Mouse (Mus musculus): ENCODE results near the gene Olfr272.
A peak's percentile ranks its signal among the peaks of the same experiment; 100 is the strongest.

Gene Olfr272

GRCm38 (mm10) chr4:52919078-52919477 is at the start of gene Olfr272:
Olfr272 (minus strand) TSS chr4:52919178.
- DNase-seq: no peak

GRCm38 (mm10) chr4:52964247-52964646 is 45.3 kb upstream of the Olfr272 start, which contains the start of gene Olfr270:
Olfr270 (plus strand) TSS chr4:52964547.
- no peak for DNase-seq

- peak; percentile 77 to 80 for DNase-seq
Measured at GRCm38 (mm10) chr4:52958693-52959092, 39.7 kb upstream of the Olfr272 start.

GRCm38 (mm10) chr4:52949005-52949404 is 30.0 kb upstream of the Olfr272 start:
- no peak for DNase-seq

GRCm38 (mm10) chr4:52946665-52947064 is 27.7 kb upstream of the Olfr272 start:
- no peak for DNase-seq

- DNase-seq: no peak
Measured at GRCm38 (mm10) chr4:52930480-52930879, 11.5 kb upstream of the Olfr272 start.

- DNase-seq: no peak
Measured at GRCm38 (mm10) chr4:52917311-52917688, 1.7 kb downstream of the Olfr272 start.

- no peak for DNase-seq
Measured at GRCm38 (mm10) chr4:52916659-52917310, 2.2 kb downstream of the Olfr272 start.

GRCm38 (mm10) chr4:52912409-52912808 is 6.6 kb downstream of the Olfr272 start:
- no peak for DNase-seq

GRCm38 (mm10) chr4:52909542-52909941 is 9.4 kb downstream of the Olfr272 start:
- DNase-seq: no peak

GRCm38 (mm10) chr4:52864156-52864555 is 54.8 kb downstream of the Olfr272 start:
- DNase-seq: no peak

All from cerebellum, postnatal 14 days (tissue).